Mouse (Mus musculus): ENCODE measurements around the gene Spag16. TPM values are rescaled to one million over a fixed set of nuclear protein-coding genes. Genes with fewer than 3 reads are reported as not detected.
"Not testable (repeated sequence)": the region's sequence is repeated elsewhere in the genome, so short reads cannot be mapped to it uniquely, and the experiment has no call there.

Spag16 gene
- polyA plus RNA-seq, 1 experiment from 2014 or later: 2.2 TPM

GRCm38 (mm10) chr1:69828872-69829479 lies 2.2 kb downstream of the Spag16 start:
- Histone ChIP-seq H3K4me3 (replicated peaks; ENCODE audit: low read depth, low read length) (no peak overlapping the region), H3K36me3 (ENCODE audit: control insufficient read depth, insufficient read depth, low read length) (no peaks in the 10 kb centered on the region), H3K27me3 (ENCODE audit: control insufficient read depth, insufficient read depth, low read length) (no peaks in the 10 kb centered on the region), H3K9me3 (ENCODE audit: control insufficient read depth, low read length) (no peaks in the 10 kb centered on the region), H3K4me2 (ENCODE audit: low read length) (no peak overlapping the region), H3K27ac (replicated peaks; ENCODE audit: low read depth, low read length) (no peak overlapping the region), H3K9ac (replicated peaks; ENCODE audit: low read length) (no peak overlapping the region), H3K4me1 (ENCODE audit: control insufficient read depth, insufficient read depth, low read length) (no peaks in the 10 kb centered on the region)
- WGBS: 95% methylated on average over 7 of the region's 7 CpGs
- no peak for DNase-seq
- ATAC-seq (ENCODE audit: low FRiP score, low TSS enrichment): no peak

GRCm38 (mm10) chr1:69830586-69830985 lies 3.8 kb downstream of the Spag16 start:
- 86% methylated on average over 1 of the region's 1 CpGs for WGBS
- Histone ChIP-seq H3K4me1 (ENCODE audit: control insufficient read depth, insufficient read depth, low read length) (no peaks in the 10 kb centered on the region), H3K36me3 (ENCODE audit: control insufficient read depth, insufficient read depth, low read length) (no peaks in the 10 kb centered on the region), H3K27me3 (ENCODE audit: control insufficient read depth, insufficient read depth, low read length) (no peaks in the 10 kb centered on the region), H3K4me3 (replicated peaks; ENCODE audit: low read depth, low read length) (no peak overlapping the region), H3K27ac (replicated peaks; ENCODE audit: low read depth, low read length) (no peak overlapping the region), H3K4me2 (ENCODE audit: low read length) (no peak overlapping the region), H3K9me3 (ENCODE audit: control insufficient read depth, low read length) (no peaks in the 10 kb centered on the region), H3K9ac (replicated peaks; ENCODE audit: low read length) (no peak overlapping the region)
- ATAC-seq (ENCODE audit: low FRiP score, low TSS enrichment) (no peak), DNase-seq (no peak)

- WGBS: 92% methylated on average over 2 of the region's 2 CpGs
- Histone ChIP-seq H3K4me1 (ENCODE audit: control insufficient read depth, insufficient read depth, low read length) (no peaks in the 10 kb centered on the region), H3K27ac (replicated peaks; ENCODE audit: low read depth, low read length) (no peak overlapping the region), H3K27me3 (ENCODE audit: control insufficient read depth, insufficient read depth, low read length) (no peaks in the 10 kb centered on the region), H3K9ac (replicated peaks; ENCODE audit: low read length) (no peak overlapping the region), H3K36me3 (ENCODE audit: control insufficient read depth, insufficient read depth, low read length) (no peaks in the 10 kb centered on the region), H3K4me2 (ENCODE audit: low read length) (no peak overlapping the region), H3K4me3 (replicated peaks; ENCODE audit: low read depth, low read length) (no peak overlapping the region), H3K9me3 (ENCODE audit: control insufficient read depth, low read length) (no peaks in the 10 kb centered on the region)
- no peak for DNase-seq
- no peak for ATAC-seq (ENCODE audit: low FRiP score, low TSS enrichment)
Observed at GRCm38 (mm10) chr1:69831002-69831401, 4.2 kb downstream of the Spag16 start.

- not testable (repeated sequence) for H3K9ac ChIP-seq (replicated peaks; ENCODE audit: low read length); H3K27me3 ChIP-seq (ENCODE audit: control insufficient read depth, insufficient read depth, low read length); H3K9me3 ChIP-seq (ENCODE audit: control insufficient read depth, low read length); DNase-seq; H3K4me2 ChIP-seq (ENCODE audit: low read length); ATAC-seq (ENCODE audit: low FRiP score, low TSS enrichment); H3K27ac ChIP-seq (replicated peaks; ENCODE audit: low read depth, low read length); H3K4me3 ChIP-seq (replicated peaks; ENCODE audit: low read depth, low read length); H3K4me1 ChIP-seq (ENCODE audit: control insufficient read depth, insufficient read depth, low read length); H3K36me3 ChIP-seq (ENCODE audit: control insufficient read depth, insufficient read depth, low read length)
- 85% methylated on average over 4 of the region's 4 CpGs for WGBS
Observed at GRCm38 (mm10) chr1:69833476-69833875, 6.7 kb downstream of the Spag16 start.

GRCm38 (mm10) chr1:69853436-69853835 lies 26.7 kb downstream of the Spag16 start:
- no peaks in the 10 kb centered on the region for H3K4me1 ChIP-seq (ENCODE audit: control insufficient read depth, insufficient read depth, low read length)
- no peak overlapping the region for H3K27ac ChIP-seq (replicated peaks; ENCODE audit: low read depth, low read length)
- H3K9ac ChIP-seq (replicated peaks; ENCODE audit: low read length): no peak overlapping the region
- no peaks in the 10 kb centered on the region for H3K36me3 ChIP-seq (ENCODE audit: control insufficient read depth, insufficient read depth, low read length)
- no peak overlapping the region for H3K4me3 ChIP-seq (replicated peaks; ENCODE audit: low read depth, low read length)
- DNase-seq (no peak), ATAC-seq (ENCODE audit: low FRiP score, low TSS enrichment) (no peak)
- H3K27me3 ChIP-seq (ENCODE audit: control insufficient read depth, insufficient read depth, low read length): no peaks in the 10 kb centered on the region
- H3K4me2 ChIP-seq (ENCODE audit: low read length): no peak overlapping the region
- H3K9me3 ChIP-seq (ENCODE audit: control insufficient read depth, low read length): no peaks in the 10 kb centered on the region
- 73% methylated on average over 7 of the region's 7 CpGs for WGBS

GRCm38 (mm10) chr1:69867776-69868175 lies 41.0 kb downstream of the Spag16 start:
- WGBS: 48% methylated on average over 4 of the region's 4 CpGs
- no peak for DNase-seq

GRCm38 (mm10) chr1:69956606-69957005 lies 129.8 kb downstream of the Spag16 start:
- DNase-seq (peak; percentile 66), ATAC-seq (ENCODE audit: low FRiP score, low TSS enrichment) (no peak)
- Histone ChIP-seq H3K27me3 (ENCODE audit: control insufficient read depth, insufficient read depth, low read length) (no peaks in the 10 kb centered on the region), H3K4me2 (ENCODE audit: low read length) (no peak overlapping the region), H3K27ac (replicated peaks; ENCODE audit: low read depth, low read length) (no peak overlapping the region), H3K9me3 (ENCODE audit: control insufficient read depth, low read length) (no peaks in the 10 kb centered on the region), H3K36me3 (ENCODE audit: control insufficient read depth, insufficient read depth, low read length) (no peaks in the 10 kb centered on the region), H3K4me3 (replicated peaks; ENCODE audit: low read depth, low read length) (no peak overlapping the region), H3K9ac (replicated peaks; ENCODE audit: low read length) (no peak overlapping the region), H3K4me1 (ENCODE audit: control insufficient read depth, insufficient read depth, low read length) (no peaks in the 10 kb centered on the region)
- WGBS: 47% methylated on average over 3 of the region's 3 CpGs

More at GRCm38 (mm10) chr1:69867776-69868175, 41.0 kb downstream of the Spag16 start:
- H3K27me3 ChIP-seq (ENCODE audit: control insufficient read depth, insufficient read depth, low read length): no peaks in the 10 kb centered on the region
- no peaks in the 10 kb centered on the region for H3K4me1 ChIP-seq (ENCODE audit: control insufficient read depth, insufficient read depth, low read length)
- H3K9me3 ChIP-seq (ENCODE audit: control insufficient read depth, low read length): no peaks in the 10 kb centered on the region
- no peak overlapping the region for H3K4me3 ChIP-seq (replicated peaks; ENCODE audit: low read depth, low read length)
- H3K27ac ChIP-seq (replicated peaks; ENCODE audit: low read depth, low read length): no peak overlapping the region
- ATAC-seq (ENCODE audit: low FRiP score, low TSS enrichment): no peak
- no peak overlapping the region for H3K9ac ChIP-seq (replicated peaks; ENCODE audit: low read length)
- H3K4me2 ChIP-seq (ENCODE audit: low read length): no peak overlapping the region
- H3K36me3 ChIP-seq (ENCODE audit: control insufficient read depth, insufficient read depth, low read length): no peaks in the 10 kb centered on the region

- no peak overlapping the region for H3K9ac ChIP-seq (replicated peaks; ENCODE audit: low read length)
- no peaks in the 10 kb centered on the region for H3K36me3 ChIP-seq (ENCODE audit: control insufficient read depth, insufficient read depth, low read length)
- H3K9me3 ChIP-seq (ENCODE audit: control insufficient read depth, low read length): no peaks in the 10 kb centered on the region
- no peak overlapping the region for H3K4me2 ChIP-seq (ENCODE audit: low read length)
- DNase-seq (peak; percentile 63), ATAC-seq (ENCODE audit: low FRiP score, low TSS enrichment) (no peak)
- H3K27me3 ChIP-seq (ENCODE audit: control insufficient read depth, insufficient read depth, low read length): no peaks in the 10 kb centered on the region
- no peak overlapping the region for H3K27ac ChIP-seq (replicated peaks; ENCODE audit: low read depth, low read length)
- no peak overlapping the region for H3K4me3 ChIP-seq (replicated peaks; ENCODE audit: low read depth, low read length)
- no peaks in the 10 kb centered on the region for H3K4me1 ChIP-seq (ENCODE audit: control insufficient read depth, insufficient read depth, low read length)
Observed at GRCm38 (mm10) chr1:69996874-69997273, 170.1 kb downstream of the Spag16 start.

- Histone ChIP-seq H3K27ac (replicated peaks; ENCODE audit: low read depth, low read length) (no peak overlapping the region), H3K4me1 (ENCODE audit: control insufficient read depth, insufficient read depth, low read length) (no peaks in the 10 kb centered on the region), H3K4me3 (replicated peaks; ENCODE audit: low read depth, low read length) (no peak overlapping the region), H3K36me3 (ENCODE audit: control insufficient read depth, insufficient read depth, low read length) (no peaks in the 10 kb centered on the region), H3K9me3 (ENCODE audit: control insufficient read depth, low read length) (no peaks in the 10 kb centered on the region), H3K9ac (replicated peaks; ENCODE audit: low read length) (no peak overlapping the region), H3K27me3 (ENCODE audit: control insufficient read depth, insufficient read depth, low read length) (no peaks in the 10 kb centered on the region), H3K4me2 (ENCODE audit: low read length) (no peak overlapping the region)
- DNase-seq (no peak), ATAC-seq (ENCODE audit: low FRiP score, low TSS enrichment) (no peak)
- WGBS: 78% methylated on average over 3 of the region's 3 CpGs
Observed at GRCm38 (mm10) chr1:70012991-70013390, 186.2 kb downstream of the Spag16 start.

Data from midbrain, embryonic 14.5 days (tissue).